Mouse (Mus musculus) brain, embryonic 14.5 days (tissue): Measurements from ENCODE around the gene Smad6. TPM values are rescaled to one million over a fixed set of nuclear protein-coding genes. Genes with fewer than 3 reads are reported as not detected.

ENCODE experiments used
- DNase-seq: peaks from one replicate; pipeline ENCODE4 v3.0.0-alpha.2; 2011; ENCODE audit warnings: low read depth
- CTCF ChIP-seq: fragments of 200-500 bp; IDR thresholded peaks from 2 replicates; pipeline ENCODE4 v1.5.1; 2012; ENCODE audit warnings: inconsistent platforms, mild to moderate bottlenecking, moderate library complexity, borderline replicate concordance; ENCODE audit not compliant: insufficient read depth, insufficient read length; ENCODE audit errors: extremely low read depth
- POLR2A ChIP-seq: fragments of 200-500 bp; IDR thresholded peaks from 2 replicates; pipeline ENCODE4 v1.6.1; 2012; ENCODE audit warnings: mild to moderate bottlenecking, inconsistent platforms, borderline replicate concordance; ENCODE audit not compliant: poor library complexity, insufficient read depth, insufficient read length, severe bottlenecking; ENCODE audit errors: extremely low read depth
- polyA plus RNA-seq: library from polyadenylated mRNA; depleted of rRNA; stranded (reverse); fragments of >200 nt; gene quantifications from 2 replicates; pipeline ENCODE4 v1.2.3, GENCODE M21; 2012; rRNA removed

Smad6 gene
- 4.9 and 6.1 TPM in 2 replicates for polyA plus RNA-seq

DNA sequence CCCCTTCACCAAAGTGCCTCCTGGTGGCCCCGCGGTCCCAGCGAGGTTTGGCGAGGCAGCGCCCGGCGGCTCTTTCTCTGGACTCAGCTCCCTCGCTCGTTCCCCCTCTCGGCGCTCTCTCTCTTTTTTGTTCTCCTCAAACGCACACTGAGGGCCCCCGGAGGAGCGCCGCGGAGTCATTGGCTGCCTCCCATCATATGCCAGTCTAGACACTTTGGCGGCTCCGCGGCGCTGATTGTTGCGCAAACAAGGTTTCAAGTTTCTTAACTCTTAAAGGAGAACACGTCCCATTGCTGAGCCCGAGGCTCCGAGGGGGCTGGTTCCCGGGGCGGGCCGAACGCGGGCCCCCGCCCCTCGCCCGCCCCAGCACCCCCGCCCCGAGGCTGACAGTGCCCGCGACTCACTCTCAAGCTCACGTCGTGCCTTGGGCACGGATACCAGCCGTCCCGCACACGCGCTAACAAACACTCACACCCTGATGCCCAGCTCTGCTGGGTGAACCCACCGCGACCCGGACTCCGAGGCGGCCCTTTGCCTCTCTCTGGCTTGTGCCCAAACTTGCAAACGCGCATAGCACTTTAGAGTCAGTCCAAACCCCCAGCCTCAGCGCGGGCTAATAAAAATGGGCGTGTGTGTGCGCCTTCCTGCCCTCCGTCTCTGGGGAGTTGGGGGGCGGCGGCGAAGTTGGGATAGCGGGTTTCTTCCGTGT lies at the start of gene Smad6:
TSS of gene Smad6 (minus strand) at position 207 of the 709 bp plus-strand sequence.
- DNase-seq: peak; percentile 97
- no peak for TF ChIP-seq CTCF
- peak; percentile 52; the same call in 1 of the 2 replicates for TF ChIP-seq POLR2A

GRCm38 (mm10) chr9:64070674-64071073 lies 48.8 kb upstream of the Smad6 start:
- no peak for DNase-seq
- TF ChIP-seq POLR2A: no peak
- no peak for TF ChIP-seq CTCF

DNA sequence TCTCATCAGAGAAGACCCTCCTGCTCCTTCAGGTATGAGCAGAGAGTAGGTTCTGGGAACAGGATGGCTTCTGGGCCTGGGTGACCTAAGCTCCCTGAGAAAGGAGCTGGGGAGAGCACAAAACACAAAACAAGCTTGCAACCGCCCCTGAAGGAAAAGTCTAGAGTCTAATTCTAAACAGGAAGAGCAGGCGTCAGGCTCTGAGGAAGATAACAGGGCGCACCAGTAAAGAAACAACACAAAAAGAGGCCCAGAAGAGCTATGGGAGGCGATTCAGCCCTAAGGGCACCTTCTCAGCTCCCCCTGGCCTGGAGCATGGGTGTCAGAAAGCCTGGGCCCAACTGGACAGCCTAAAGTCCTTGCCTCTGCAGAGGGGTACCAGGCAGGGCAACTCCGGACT lies 47.3 kb upstream of the Smad6 start:
- DNase-seq: no peak
- TF ChIP-seq CTCF (no peak), POLR2A (no peak)

DNA sequence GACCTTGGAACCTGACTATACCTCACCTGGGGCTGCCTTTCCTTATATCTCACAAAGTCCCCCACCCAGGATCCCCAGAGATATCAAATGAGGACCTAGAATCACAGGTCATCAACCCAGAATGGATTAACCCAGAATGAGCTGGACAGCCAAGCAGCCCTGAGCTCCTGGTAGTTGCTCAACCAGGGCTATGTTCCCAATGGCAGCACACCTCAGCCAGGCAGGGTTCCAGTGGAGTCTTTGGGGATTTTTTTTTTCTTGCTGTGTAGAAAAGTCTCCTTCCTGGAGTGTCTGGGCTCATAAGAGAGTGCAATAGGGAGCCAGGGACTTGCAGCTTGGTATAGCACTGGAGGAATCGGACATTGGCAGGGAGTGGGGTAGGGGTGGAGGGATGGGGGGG lies 46.7 kb upstream of the Smad6 start:
- DNase-seq: no peak
- no peak for TF ChIP-seq POLR2A
- TF ChIP-seq CTCF: no peak

GRCm38 (mm10) chr9:64067787-64068186 lies 45.9 kb upstream of the Smad6 start:
- TF ChIP-seq POLR2A (no peak), CTCF (no peak)
- DNase-seq: no peak

GRCm38 (mm10) chr9:64060033-64060539 lies 38.2 kb upstream of the Smad6 start:
- TF ChIP-seq CTCF: no peak
- no peak for TF ChIP-seq POLR2A
- peak; percentile 24 for DNase-seq

DNA sequence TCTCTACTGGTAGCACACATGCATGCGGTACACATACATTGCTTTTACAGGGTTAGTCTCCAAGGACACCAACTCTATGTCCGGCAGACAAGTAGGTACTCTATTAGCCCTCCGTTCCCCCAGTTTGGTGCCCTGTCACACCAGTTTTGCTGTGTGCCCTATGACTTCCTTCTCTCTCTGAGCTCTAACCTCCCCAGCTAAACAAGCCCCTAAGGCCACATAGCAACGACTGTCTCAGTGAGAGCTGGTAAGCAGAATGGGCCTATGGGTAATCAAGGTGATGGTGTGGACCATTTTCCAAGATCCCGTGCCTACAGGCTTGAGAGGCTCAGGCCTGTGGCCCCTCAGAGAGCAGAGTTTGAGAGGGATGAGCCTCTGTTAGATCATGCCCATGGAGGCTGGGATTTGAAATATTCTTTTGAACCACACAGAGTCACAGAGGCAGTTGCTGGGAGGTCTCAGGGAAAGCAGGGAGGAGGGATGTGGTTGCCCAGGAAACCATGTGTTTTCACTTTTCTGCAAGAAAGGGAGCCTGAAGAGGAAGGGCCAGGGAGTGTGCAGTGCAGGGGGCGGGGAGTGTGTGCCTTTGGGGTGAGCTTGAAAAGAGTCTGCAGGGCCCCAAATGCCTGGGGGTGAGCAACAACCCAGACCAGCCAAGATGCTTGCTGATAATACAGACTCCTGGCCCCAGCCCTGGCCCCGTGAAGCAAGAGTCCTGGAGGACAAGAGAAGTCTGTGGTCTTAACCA lies 36.2 kb upstream of the Smad6 start:
- DNase-seq: peak; percentile 84
- TF ChIP-seq CTCF (no peak), POLR2A (no peak)

- peak; percentile 6 for DNase-seq
Observed at GRCm38 (mm10) chr9:64055162-64055561, 33.3 kb upstream of the Smad6 start.

DNA sequence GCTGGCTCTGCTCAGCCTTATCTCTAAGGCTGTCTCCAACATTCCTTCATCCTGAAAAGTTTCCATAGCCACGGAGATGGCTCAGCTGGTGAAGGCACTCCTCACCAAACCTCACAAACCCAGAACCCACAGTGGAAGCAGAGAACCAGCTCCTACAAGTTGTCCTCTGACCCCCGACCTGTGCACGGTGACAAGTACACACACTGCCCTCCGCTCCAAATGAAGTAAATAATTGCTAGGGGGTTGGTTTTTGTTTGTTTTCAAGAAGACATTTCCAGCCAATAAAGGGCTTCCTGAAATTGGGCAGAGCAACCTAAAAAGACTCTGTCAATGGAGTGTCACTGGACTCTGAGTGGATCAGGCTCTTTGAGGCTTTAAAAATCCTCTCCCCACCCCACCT lies 31.9 kb upstream of the Smad6 start:
- TF ChIP-seq CTCF (no peak), POLR2A (no peak)
- no peak for DNase-seq

More at GRCm38 (mm10) chr9:64055162-64055561, 33.3 kb upstream of the Smad6 start:
- no peak for TF ChIP-seq CTCF
- TF ChIP-seq POLR2A: no peak

GRCm38 (mm10) chr9:64051241-64051640 lies 29.4 kb upstream of the Smad6 start:
- TF ChIP-seq POLR2A: no peak
- TF ChIP-seq CTCF: no peak
- DNase-seq: no peak

GRCm38 (mm10) chr9:64050513-64051065 lies 28.7 kb upstream of the Smad6 start:
- DNase-seq: no peak
- TF ChIP-seq CTCF: no peak
- TF ChIP-seq POLR2A: no peak
